In genomic region chr10:12941018-12941761, GRCm38 (mm10) we compare ENCODE assay signal across 9 mouse cellular contexts. TPM values are rescaled to one million over a fixed set of nuclear protein-coding genes. Genes with fewer than 3 reads are reported as not detected.
DNase-seq lines count a peak whose midpoint lies in the region; ATAC-seq and TF ChIP-seq lines count a peak whose summit lies in the region.
"Had no signal": no experiment of that assay in that cellular context is flagged by ENCODE, and none has a peak within 500 bp of the region (broad histone marks: within the 10 kb centered on the region; RNA-seq: fewer than 3 reads in every experiment).

No protein-coding gene starts in this region.

- peak overlapping the region; percentile 74 for H3K4me2 ChIP-seq in lung, embryonic 14.5 days
- H3K4me2 ChIP-seq in heart, postnatal 0 days (ENCODE audit: low read depth, low read length) = peak overlapping the region; percentile 57
- H3K4me2 ChIP-seq in midbrain, embryonic 11.5 days = peak overlapping the region; percentile 61
- peak overlapping the region; percentile 59 for H3K4me2 ChIP-seq in stomach, postnatal 0 days (replicated peaks; ENCODE audit: low read depth)

- no peaks in the 10 kb centered on the region for H3K36me3 ChIP-seq in lung, embryonic 14.5 days (ENCODE audit: insufficient read depth)
- H3K36me3 ChIP-seq in heart, postnatal 0 days (replicated peaks; ENCODE audit: control insufficient read depth, insufficient read depth, low read length) = no peaks in the 10 kb centered on the region
- H3K36me3 ChIP-seq in midbrain, embryonic 11.5 days (ENCODE audit: control insufficient read depth, insufficient read depth, low read length) = no peaks in the 10 kb centered on the region
- H3K36me3 ChIP-seq in stomach, postnatal 0 days (ENCODE audit: control insufficient read depth, insufficient read depth, low read length) = no peaks in the 10 kb centered on the region

- no peak for TF ChIP-seq EP300 in heart, postnatal 0 days (IDR thresholded peaks at IDR 0.05; ENCODE audit: low read depth)
- TF ChIP-seq EP300 in stomach, postnatal 0 days (optimal IDR thresholded peaks at IDR 0.05) = no peak

- H3K27ac ChIP-seq in lung, embryonic 14.5 days (ENCODE audit: low read depth) = no peak overlapping the region
- no peak overlapping the region for H3K27ac ChIP-seq in heart, postnatal 0 days (ENCODE audit: low read depth)
- H3K27ac ChIP-seq in midbrain, embryonic 11.5 days (ENCODE audit: low read depth, low read length) = no peak overlapping the region
- H3K27ac ChIP-seq in stomach, postnatal 0 days (replicated peaks) = no peak overlapping the region
- H3K27ac ChIP-seq: macrophage had no signal

- peak overlapping the region; percentile 44 for H3K9ac ChIP-seq in lung, embryonic 14.5 days
- no peak overlapping the region for H3K9ac ChIP-seq in heart, postnatal 0 days (replicated peaks; ENCODE audit: low read depth, low read length)
- peak overlapping the region; percentile 54 for H3K9ac ChIP-seq in midbrain, embryonic 11.5 days (ENCODE audit: low read length)
- H3K9ac ChIP-seq in stomach, postnatal 0 days (ENCODE audit: low read length) = peak overlapping the region; percentile 41; the same call in 1 of the 2 replicates

- ATAC-seq in lung, embryonic 14.5 days (ENCODE audit: insufficient read depth) = peak; percentile 94
- peak; percentile 69 for ATAC-seq in heart, postnatal 0 days (ENCODE audit: insufficient read depth, low read depth)
- peak; percentile 92 for ATAC-seq in midbrain, embryonic 11.5 days (ENCODE audit: low FRiP score)
- peak; percentile 21; the same call in 1 of the 2 replicates for ATAC-seq in stomach, postnatal 0 days (ENCODE audit: low FRiP score, low TSS enrichment)

- peak; percentile 76 for DNase-seq in lung, embryonic 14.5 days
- DNase-seq in lung, adult 18-20 months = no peak
- peak; percentile 82 for DNase-seq in embryo, embryonic 11 days
- DNase-seq in heart, postnatal 0 days (ENCODE audit: low spot score) = no peak
- peak; percentile 18 to 22 for DNase-seq in layer of hippocampus, postnatal 25 days (ENCODE audit: extremely low spot score in 1 of 2, low spot score in 1 of 2)
- DNase-seq in midbrain, embryonic 11.5 days (ENCODE audit: low spot score, missing footprints) = peak; percentile 94
- peak; percentile 44 for DNase-seq in stomach, postnatal 0 days (ENCODE audit: low spot score)
- DNase-seq in thymus, postnatal 14 days = no peak

- H3K4me1 ChIP-seq in lung, embryonic 14.5 days (ENCODE audit: insufficient read depth) = no peaks in the 10 kb centered on the region
- no peaks in the 10 kb centered on the region for H3K4me1 ChIP-seq in heart, postnatal 0 days (ENCODE audit: control insufficient read depth, insufficient read depth)
- peaks cover 2% of the 10 kb centered on the region for H3K4me1 ChIP-seq in midbrain, embryonic 11.5 days (ENCODE audit: control insufficient read depth, insufficient read depth, low read length)
- H3K4me1 ChIP-seq in stomach, postnatal 0 days (replicated peaks; ENCODE audit: control insufficient read depth, insufficient read depth) = no peaks in the 10 kb centered on the region

- no peaks in the 10 kb centered on the region for H3K9me3 ChIP-seq in lung, embryonic 14.5 days (ENCODE audit: low read depth, low read length)
- H3K9me3 ChIP-seq in heart, postnatal 0 days (replicated peaks; ENCODE audit: control insufficient read depth, low read length) = no peaks in the 10 kb centered on the region
- no peaks in the 10 kb centered on the region for H3K9me3 ChIP-seq in midbrain, embryonic 11.5 days (ENCODE audit: control insufficient read depth, low read length)
- H3K9me3 ChIP-seq in stomach, postnatal 0 days (ENCODE audit: control insufficient read depth, low read length) = no peaks in the 10 kb centered on the region

- H3K27me3 ChIP-seq in lung, embryonic 14.5 days (ENCODE audit: insufficient read depth, low read length) = peaks cover 19% of the 10 kb centered on the region
- peaks cover 12% of the 10 kb centered on the region for H3K27me3 ChIP-seq in heart, postnatal 0 days (ENCODE audit: control insufficient read depth, insufficient read depth, low read length)
- peaks cover 20% of the 10 kb centered on the region for H3K27me3 ChIP-seq in midbrain, embryonic 11.5 days (ENCODE audit: control insufficient read depth, insufficient read depth, low read length)
- no peaks in the 10 kb centered on the region for H3K27me3 ChIP-seq in stomach, postnatal 0 days (ENCODE audit: control insufficient read depth, insufficient read depth, low read length)

- 5% methylated on average over 63 of the region's 63 CpGs for WGBS in lung, embryonic 14.5 days
- WGBS in heart, postnatal 0 days = 14% methylated on average over 63 of the region's 63 CpGs
- 8% methylated on average over 63 of the region's 63 CpGs for WGBS in midbrain, embryonic 11.5 days
- whole genome bisulfite sequencing in stomach, postnatal 0 days = 17% methylated on average over 63 of the region's 63 CpGs

- peak overlapping the region; percentile 39 for H3K4me3 ChIP-seq in lung, embryonic 14.5 days (ENCODE audit: low read depth, low read length)
- H3K4me3 ChIP-seq in heart, postnatal 0 days (ENCODE audit: low read depth, low read length) = peak overlapping the region; percentile 30
- peak overlapping the region; percentile 35 for H3K4me3 ChIP-seq in midbrain, embryonic 11.5 days (ENCODE audit: low read depth, low read length)
- peak overlapping the region; percentile 35 for H3K4me3 ChIP-seq in stomach, postnatal 0 days (ENCODE audit: low read depth, low read length)

- no peak for TF ChIP-seq CTCF in lung, embryonic 14.5 days (IDR thresholded peaks at IDR 0.05; ENCODE audit: low read depth)
- no peak for TF ChIP-seq CTCF in heart, postnatal 0 days (IDR thresholded peaks at IDR 0.05; ENCODE audit: low read depth)
- TF ChIP-seq CTCF in stomach, postnatal 0 days (IDR thresholded peaks at IDR 0.05; ENCODE audit: low read depth) = no peak

RNA-seq across cellular contexts. Expression of gene Stx11, which starts 22.9 kb away (rescaled TPM):
- 1.4 and 2.3 TPM in 2 replicates for polyA plus RNA-seq in lung, embryonic 14.5 days (2014; fragmentation: Nextera tagmentation; extraction: Ambion mirVana)
- 4.7 and 5.2 TPM in 2 replicates for total RNA-seq in heart, postnatal 0 days (2014; rRNA removed; ENCODE audit: low replicate concordance)
- 3.1 and 3.5 TPM in 2 replicates for polyA plus RNA-seq in heart, postnatal 0 days (2015; fragmentation: Nextera tagmentation; extraction: Ambion mirVana)
- total RNA-seq in layer of hippocampus, postnatal 25 days (2021) = under 1 TPM in 1 of 2 experiments, not detected in 1; 0.22 TPM
- 2.0 and 2.2 TPM in 2 replicates for polyA plus RNA-seq in midbrain, embryonic 11.5 days (2014; fragmentation: Nextera tagmentation; extraction: Ambion mirVana)
- 3.7 and 5.0 TPM in 2 replicates for polyA plus RNA-seq in stomach, postnatal 0 days (2015; fragmentation: Nextera tagmentation; extraction: Ambion mirVana)

Comparison
In these comparisons a context has a peak if more than half of its experiments do, and no peak if none do; other contexts are left out.
1. DNase-seq: peak in lung, embryonic 14.5 days (single experiment), embryo, embryonic 11 days (single experiment), layer of hippocampus, postnatal 25 days (2 of 2), midbrain, embryonic 11.5 days (single experiment) and stomach, postnatal 0 days (single experiment); none in lung, adult 18-20 months (0 of 2), heart, postnatal 0 days (single experiment) and thymus, postnatal 14 days (single experiment).
2. ATAC-seq: peak in every context shown above with its lines; median percentile 94 in lung, embryonic 14.5 days; 92 in midbrain, embryonic 11.5 days; 69 in heart, postnatal 0 days; 21 in stomach, postnatal 0 days.
3. Peak in every context shown above with its lines, with median percentiles within 50 percentile points of each other: H3K4me2 ChIP-seq and H3K4me3 ChIP-seq.